Mouse (Mus musculus) macrophage (primary cell): Measurements from ENCODE around the gene Sult2a8. TPM values are rescaled to one million over a fixed set of nuclear protein-coding genes. Genes with fewer than 3 reads are reported as not detected.
"Not testable (repeated sequence)": the region's sequence is repeated elsewhere in the genome, so short reads cannot be mapped to it uniquely, and the experiment has no call there.

Experiments used
- H3K27ac ChIP-seq: fragments of 350-480 bp; formaldehyde crosslinking; 2 replicates; pipeline ENCODE4 v1.9.0; 2021
- H3K36me3 ChIP-seq: fragments of 350-480 bp; formaldehyde crosslinking; 2 replicates; pipeline ENCODE4 v1.9.0; 2021; ENCODE audit errors: inconsistent target
- H3K4me3 ChIP-seq: fragments of 350-480 bp; formaldehyde crosslinking; 2 replicates; pipeline ENCODE4 v1.9.0; 2021; ENCODE audit errors: inconsistent target
- H3K79me2 ChIP-seq: fragments of 350-480 bp; formaldehyde crosslinking; 2 replicates; pipeline ENCODE4 v1.9.0; 2021; ENCODE audit errors: inconsistent target
- WGBS: methylation state at CpG from one replicate; pipeline ENCODE4 v1.1.7; 2026; ENCODE audit warnings: inconsistent platforms; ENCODE audit not compliant: missing documents; 5-methylcytosine and 5-hydroxymethylcytosine counted together
- polyA plus RNA-seq: library from polyadenylated mRNA; stranded (reverse); fragments of 250-400 nt; gene quantifications from 3 replicates; pipeline ENCODE4 v1.2.4, GENCODE M21; 2018; ENCODE audit warnings: inconsistent platforms
- total RNA-seq, 78 experiments: library from RNA; depleted of rRNA; stranded (reverse); fragments of 250-400 nt; gene quantifications; 1 replicate in 9 of 78; 2 replicates in 24 of 78; 3 replicates in 43 of 78; 4 replicates in 2 of 78; pipeline ENCODE4 v1.2.4; 2018; ENCODE audit warnings: inconsistent platforms in 56 of 78

The Sult2a8 gene
- total RNA-seq (2018; cell fraction: chromatin; rRNA removed) = not detected
- total RNA-seq (2018; cell fraction: cytosol; rRNA removed) = not detected
- not detected for total RNA-seq (2018; cell fraction: nucleus; rRNA removed)
- not detected in 3 replicates for polyA plus RNA-seq

- 66% methylated on average over 3 of the region's 3 CpGs for WGBS
- Histone ChIP-seq H3K27ac (no peak within 1 kb of the TSS), H3K36me3 (no peaks in the 10 kb centered on the region), H3K4me3 (no peak within 1 kb of the TSS), H3K79me2 (no peaks in the 10 kb centered on the region)
Measured at GRCm38 (mm10) chr7:14446534-14446933, at the start of gene Sult2a8. Sult2a8 (minus strand) TSS chr7:14446769.

GRCm38 (mm10) chr7:14494130-14494529 is 47.6 kb upstream of the Sult2a8 start, which contains the start of gene Sult2a7:
Sult2a7 (minus strand) TSS chr7:14494230.
- no peak within 1 kb of the TSS for H3K4me3 ChIP-seq
- no peak within 1 kb of the TSS for H3K27ac ChIP-seq
- no peaks in the 10 kb centered on the region for H3K79me2 ChIP-seq
- H3K36me3 ChIP-seq = no peaks in the 10 kb centered on the region
- 83% methylated on average over 4 of the region's 4 CpGs for WGBS

- no peak overlapping the region for H3K4me3 ChIP-seq
Measured at GRCm38 (mm10) chr7:14492886-14493285, 46.3 kb upstream of the Sult2a8 start.

GRCm38 (mm10) chr7:14439581-14439980 is 7.0 kb downstream of the Sult2a8 start:
- Histone ChIP-seq H3K4me3 (no peak overlapping the region), H3K27ac (no peak overlapping the region), H3K79me2 (no peaks in the 10 kb centered on the region)

More at GRCm38 (mm10) chr7:14492886-14493285, 46.3 kb upstream of the Sult2a8 start:
- WGBS = 61% methylated on average over 3 of the region's 3 CpGs
- Histone ChIP-seq H3K79me2 (no peaks in the 10 kb centered on the region), H3K27ac (no peak overlapping the region), H3K36me3 (no peaks in the 10 kb centered on the region)

GRCm38 (mm10) chr7:14438484-14438883 is 8.1 kb downstream of the Sult2a8 start:
- Histone ChIP-seq H3K36me3 (no peaks in the 10 kb centered on the region), H3K79me2 (no peaks in the 10 kb centered on the region), H3K4me3 (no peak overlapping the region), H3K27ac (no peak overlapping the region)
- WGBS = 92% methylated on average over 1 of the region's 1 CpGs

More at GRCm38 (mm10) chr7:14439581-14439980, 7.0 kb downstream of the Sult2a8 start:
- H3K36me3 ChIP-seq = no peaks in the 10 kb centered on the region

- Histone ChIP-seq H3K27ac (no peak overlapping the region), H3K79me2 (no peaks in the 10 kb centered on the region), H3K36me3 (no peaks in the 10 kb centered on the region), H3K4me3 (no peak overlapping the region)
- WGBS = 81% methylated on average over 2 of the region's 2 CpGs
Measured at GRCm38 (mm10) chr7:14438029-14438428, 8.5 kb downstream of the Sult2a8 start.

GRCm38 (mm10) chr7:14399363-14399762 is 47.2 kb downstream of the Sult2a8 start:
- H3K27ac ChIP-seq, H3K4me3 ChIP-seq, H3K36me3 ChIP-seq, H3K79me2 ChIP-seq: not testable (repeated sequence)

- H3K27ac ChIP-seq = no peak overlapping the region
- no peaks in the 10 kb centered on the region for H3K36me3 ChIP-seq
- no peak overlapping the region for H3K4me3 ChIP-seq
- no peaks in the 10 kb centered on the region for H3K79me2 ChIP-seq
Measured at GRCm38 (mm10) chr7:14396462-14396861, 50.1 kb downstream of the Sult2a8 start.

Other genes starting within 250 kb of the Sult2a8 start
- gene Sult2a6, start 191.9 kb downstream of the Sult2a8 start, polyA plus RNA-seq = not detected in 3 replicates
- not detected in 3 replicates for gene Obox8, start 113.2 kb downstream of the Sult2a8 start, polyA plus RNA-seq
- not detected in 3 replicates for gene Sult2a7, start 47.5 kb upstream of the Sult2a8 start, polyA plus RNA-seq
- gene Vmn1r90, start 116.7 kb upstream of the Sult2a8 start, polyA plus RNA-seq = not detected in 3 replicates
- gene Obox7, start 212.7 kb upstream of the Sult2a8 start, polyA plus RNA-seq = not detected in 3 replicates